Mouse (Mus musculus) neural tube, embryonic 14.5 days (tissue): ENCODE data around the gene Wnt11. TPM values are rescaled to one million over a fixed set of nuclear protein-coding genes. Genes with fewer than 3 reads are reported as not detected.

Experiments
- ATAC-seq: fragments of 200-750 bp; cut with Nextera tagmentation; 2 replicates; pipeline ENCODE4 v1.8.0; 2017; ENCODE audit warnings: low read depth, mild to moderate bottlenecking, moderate TSS enrichment, moderate library complexity
- H3K27ac ChIP-seq: fragments of 300-500 bp; sonication (generic); 2 replicates; pipeline ENCODE4 v1.5.1; 2014; ENCODE audit warnings: low read depth, mild to moderate bottlenecking, control low read depth, low read length, moderate library complexity, mixed read lengths
- H3K27me3 ChIP-seq: fragments of 300-500 bp; sonication (generic); 2 replicates; pipeline ENCODE4 v1.6.1; 2014; ENCODE audit warnings: low read length; ENCODE audit not compliant: control insufficient read depth, insufficient read depth
- H3K36me3 ChIP-seq: fragments of 300-500 bp; sonication (generic); 2 replicates; pipeline ENCODE4 v1.6.1; 2014; ENCODE audit warnings: low read length, mixed read lengths; ENCODE audit not compliant: control insufficient read depth, insufficient read depth
- H3K4me1 ChIP-seq: fragments of 300-500 bp; sonication (generic); 2 replicates; pipeline ENCODE4 v1.6.1; 2014; ENCODE audit warnings: low read length; ENCODE audit not compliant: control insufficient read depth, insufficient read depth
- H3K4me2 ChIP-seq: fragments of 300-500 bp; sonication (generic); 2 replicates; pipeline ENCODE4 v1.6.1; 2014; ENCODE audit warnings: mild to moderate bottlenecking, low read depth, low read length, control low read depth
- H3K4me3 ChIP-seq: fragments of 300-500 bp; sonication (generic); 2 replicates; pipeline ENCODE4 v1.5.1; 2014; ENCODE audit warnings: low read depth, low read length, control low read depth, mixed read lengths
- H3K9ac ChIP-seq: fragments of 300-500 bp; sonication (generic); replicated peaks from 2 replicates; pipeline ENCODE4 v1.6.1; 2014; ENCODE audit warnings: low read depth, mild to moderate bottlenecking, control low read depth, low read length, mixed read lengths
- H3K9me3 ChIP-seq: fragments of 300-500 bp; sonication (generic); 2 replicates; pipeline ENCODE4 v1.6.1; 2016; ENCODE audit warnings: low read length; ENCODE audit not compliant: control insufficient read depth
- WGBS: fragments of 180-500 bp; shearing (Covaris S2); extraction: QIAGEN DNeasy Blood & Tissue Kit; methylation state at CpG from one replicate; pipeline ENCODE4 v1.1.7; 2014; 5-methylcytosine and 5-hydroxymethylcytosine counted together
- polyA plus RNA-seq: library from polyadenylated mRNA; unstranded; fragments of >200 nt; fragmentation: Nextera tagmentation; extraction: Ambion mirVana; gene quantifications from 2 replicates; pipeline ENCODE4 v1.2.1, GENCODE M21; 2014

Gene Wnt11
- polyA plus RNA-seq, 1 experiment from 2014 or later: 1.0 TPM

DNA sequence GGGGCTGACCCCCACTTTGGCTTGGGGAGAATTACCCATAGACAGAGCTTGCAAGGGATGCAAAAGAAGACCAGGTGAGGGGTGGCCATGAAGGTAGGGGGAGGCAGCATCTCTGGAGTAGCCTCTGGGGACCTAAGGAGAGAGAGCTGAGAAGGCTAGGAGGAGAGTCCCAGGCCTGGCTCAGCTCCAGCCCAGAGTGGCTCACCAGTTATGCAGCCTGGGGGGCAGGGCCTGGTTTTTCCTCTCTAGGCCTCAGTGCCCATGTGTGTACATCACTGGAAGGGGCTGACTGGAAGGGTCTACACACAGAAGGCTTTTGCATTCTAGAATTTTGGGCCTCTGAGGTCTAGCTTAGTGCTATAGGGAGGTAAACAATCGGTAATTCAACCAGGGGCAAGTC lies 14.4 kb upstream of the Wnt11 start:
- no peak for ATAC-seq
- H3K27ac ChIP-seq: no peak overlapping the region
- WGBS: 100% methylated on average over 1 of the region's 1 CpGs
- no peaks in the 10 kb centered on the region for H3K36me3 ChIP-seq
- H3K4me2 ChIP-seq: no peak overlapping the region
- no peak overlapping the region for H3K9ac ChIP-seq
- H3K9me3 ChIP-seq: no peaks in the 10 kb centered on the region
- H3K4me3 ChIP-seq: no peak overlapping the region
- H3K27me3 ChIP-seq: no peaks in the 10 kb centered on the region; the same call in 1 of the 2 replicates
- peaks cover 6% of the 10 kb centered on the region for H3K4me1 ChIP-seq

DNA sequence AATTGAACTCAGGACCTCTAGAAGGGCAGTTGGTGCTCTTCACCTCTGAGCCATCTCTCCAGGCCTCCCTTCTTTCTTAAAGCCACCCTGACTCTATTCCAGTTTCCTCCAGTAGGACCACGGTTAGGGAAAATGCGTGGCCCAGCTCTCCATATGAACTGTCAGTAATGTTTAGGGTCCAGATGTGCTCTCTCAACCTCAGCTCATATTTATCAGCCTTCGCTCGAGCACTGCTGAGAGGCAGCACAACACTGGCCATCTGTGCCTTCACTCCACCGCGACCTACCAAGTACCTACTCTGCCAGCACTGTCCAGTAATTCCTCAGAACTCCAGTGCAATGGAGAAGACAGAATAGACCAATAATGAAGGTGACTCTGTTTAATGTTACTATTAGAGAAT lies 12.0 kb upstream of the Wnt11 start:
- WGBS: 84% methylated on average over 6 of the region's 6 CpGs
- no peaks in the 10 kb centered on the region for H3K9me3 ChIP-seq

GRCm38 (mm10) chr7:98823896-98824822 lies 10.8 kb upstream of the Wnt11 start:
- Histone ChIP-seq H3K4me2 (no peak overlapping the region), H3K4me3 (no peak overlapping the region), H3K4me1 (no peaks in the 10 kb centered on the region), H3K9me3 (no peaks in the 10 kb centered on the region), H3K27me3 (no peaks in the 10 kb centered on the region; the same call in 1 of the 2 replicates), H3K27ac (no peak overlapping the region), H3K9ac (no peak overlapping the region), H3K36me3 (no peaks in the 10 kb centered on the region)
- no peak for ATAC-seq
- WGBS: 69% methylated on average over 15 of the region's 15 CpGs

More for the DNA sequence above, 12.0 kb upstream of the Wnt11 start:
- Histone ChIP-seq H3K27me3 (no peaks in the 10 kb centered on the region; the same call in 1 of the 2 replicates), H3K4me3 (no peak overlapping the region), H3K4me1 (no peaks in the 10 kb centered on the region), H3K27ac (no peak overlapping the region), H3K4me2 (no peak overlapping the region), H3K36me3 (no peaks in the 10 kb centered on the region), H3K9ac (no peak overlapping the region)
- no peak for ATAC-seq

- Histone ChIP-seq H3K9me3 (no peaks in the 10 kb centered on the region), H3K27ac (no peak overlapping the region), H3K36me3 (no peaks in the 10 kb centered on the region), H3K4me1 (no peaks in the 10 kb centered on the region), H3K4me3 (no peak overlapping the region), H3K27me3 (peaks cover 2% of the 10 kb centered on the region), H3K9ac (no peak overlapping the region), H3K4me2 (no peak overlapping the region)
- 71% methylated on average over 3 of the region's 3 CpGs for whole genome bisulfite sequencing
- no peak for ATAC-seq
Measured at GRCm38 (mm10) chr7:98828052-98828451, 6.9 kb upstream of the Wnt11 start.

- Histone ChIP-seq H3K36me3 (no peaks in the 10 kb centered on the region), H3K9me3 (no peaks in the 10 kb centered on the region), H3K4me2 (no peak overlapping the region), H3K9ac (no peak overlapping the region), H3K27ac (no peak overlapping the region), H3K4me3 (no peak overlapping the region), H3K4me1 (no peaks in the 10 kb centered on the region), H3K27me3 (peaks cover 8% of the 10 kb centered on the region)
- ATAC-seq: peak; percentile 44; the same call in 1 of the 2 replicates
- WGBS: 34% methylated on average over 7 of the region's 7 CpGs
Measured at GRCm38 (mm10) chr7:98828876-98829275, 6.0 kb upstream of the Wnt11 start.

DNA sequence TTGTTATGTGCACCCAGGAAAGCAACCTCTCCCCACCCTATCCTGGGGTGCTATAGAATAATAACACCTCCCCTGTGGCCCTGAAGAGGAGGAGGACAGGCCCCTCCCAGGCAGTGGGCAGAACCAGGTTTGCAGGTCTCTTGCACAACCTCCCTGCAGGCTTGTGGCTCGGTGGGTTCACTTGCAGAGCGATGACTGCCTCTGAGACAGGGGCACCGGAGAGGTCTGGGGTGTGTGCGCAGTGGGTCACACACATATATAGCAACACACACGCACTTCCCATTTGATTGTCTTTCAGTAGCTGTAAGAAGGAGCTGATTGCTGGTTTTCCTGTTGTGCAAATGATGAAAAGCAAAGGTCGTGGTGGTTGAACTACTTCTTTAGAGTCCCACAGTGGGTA lies 3.6 kb upstream of the Wnt11 start:
- no peak overlapping the region for H3K4me3 ChIP-seq
- WGBS: 73% methylated on average over 6 of the region's 6 CpGs
- H3K9ac ChIP-seq: no peak overlapping the region
- no peak overlapping the region for H3K4me2 ChIP-seq
- peaks cover 22% of the 10 kb centered on the region for H3K27me3 ChIP-seq
- no peak for ATAC-seq
- H3K36me3 ChIP-seq: no peaks in the 10 kb centered on the region
- no peak overlapping the region for H3K27ac ChIP-seq
- peaks cover 12% of the 10 kb centered on the region for H3K4me1 ChIP-seq
- H3K9me3 ChIP-seq: no peaks in the 10 kb centered on the region

DNA sequence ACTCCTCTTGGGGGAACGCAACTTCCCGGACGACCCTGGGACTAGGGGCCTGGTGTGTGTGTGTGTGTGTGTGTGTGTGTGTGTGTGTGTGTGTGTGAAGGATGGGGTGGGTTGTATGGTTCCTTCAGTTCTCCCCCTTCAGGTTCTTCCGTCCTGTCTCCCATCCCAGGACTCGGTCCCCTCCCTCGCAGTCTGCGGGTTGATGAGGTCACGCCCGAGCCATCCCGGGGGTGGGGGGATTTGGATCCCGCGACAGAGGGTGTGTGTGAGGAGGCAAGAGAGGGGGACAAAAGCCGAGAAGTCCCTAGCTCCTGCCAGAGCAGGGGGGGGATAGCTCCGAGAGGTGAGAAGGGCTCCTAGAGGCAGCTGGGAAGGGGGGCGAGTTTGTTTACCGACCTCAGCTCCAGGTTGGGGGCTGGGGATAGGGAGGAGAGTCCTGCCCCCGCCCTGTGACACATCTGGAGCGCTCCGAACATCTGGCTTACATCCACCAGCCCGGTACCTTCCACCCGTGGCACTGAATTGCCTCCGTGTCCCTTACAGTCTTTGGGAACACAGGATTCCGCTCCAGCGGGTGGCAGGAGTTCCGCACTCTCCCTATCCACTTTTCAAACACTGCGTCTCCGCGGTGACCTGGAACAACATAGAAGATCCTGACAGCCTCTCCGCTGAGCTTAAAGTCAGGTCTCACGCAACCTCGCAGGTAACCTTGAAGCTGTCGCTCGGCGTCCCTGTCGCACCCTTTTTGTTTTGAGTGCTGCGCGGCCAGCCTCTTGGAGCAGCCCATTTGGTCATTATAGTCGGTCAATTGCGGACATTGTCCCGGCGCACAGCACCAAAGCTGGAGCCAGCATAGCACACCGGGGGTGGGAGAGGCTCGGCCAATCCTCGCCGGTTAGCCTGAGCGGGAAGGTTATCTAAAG lies 868 bp downstream of the Wnt11 start:
- Histone ChIP-seq H3K4me1 (peaks cover 16% of the 10 kb centered on the region), H3K4me3 (peak overlapping the region; percentile 43), H3K4me2 (peak overlapping the region; percentile 95), H3K27me3 (peaks cover 49% of the 10 kb centered on the region), H3K9ac (0 out of 2 replicates have a peak overlapping the region, but pooled peaks have one; percentile 42), H3K9me3 (no peaks in the 10 kb centered on the region), H3K27ac (no peak overlapping the region), H3K36me3 (no peaks in the 10 kb centered on the region)
- under 1% methylated on average over 40 of the region's 46 CpGs for WGBS
- ATAC-seq: no peak

DNA sequence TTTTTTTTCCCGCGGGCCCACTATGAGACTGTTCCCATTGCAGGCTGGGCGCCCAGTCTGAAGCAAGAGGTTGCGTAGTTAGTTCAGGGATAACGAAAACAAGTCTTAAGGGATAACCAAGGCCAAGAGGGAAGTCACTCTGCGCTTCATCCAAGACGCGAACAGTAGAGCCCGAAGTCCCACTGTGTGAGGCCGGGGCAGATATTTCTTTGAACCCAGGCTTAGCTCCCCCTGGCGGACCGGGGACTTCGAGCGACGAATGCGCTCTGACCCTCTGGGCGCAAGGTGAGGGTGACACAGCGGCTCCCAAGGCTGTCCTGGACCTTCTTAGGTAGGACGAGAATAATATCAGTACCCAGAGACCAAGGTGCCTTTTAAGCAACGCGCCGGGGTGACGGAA lies 1.7 kb downstream of the Wnt11 start:
- WGBS: under 1% methylated on average over 23 of the region's 23 CpGs
- Histone ChIP-seq H3K9ac (no peak overlapping the region), H3K4me1 (peaks cover 16% of the 10 kb centered on the region), H3K4me3 (no peak overlapping the region), H3K36me3 (no peaks in the 10 kb centered on the region), H3K27me3 (peaks cover 57% of the 10 kb centered on the region), H3K27ac (no peak overlapping the region), H3K9me3 (no peaks in the 10 kb centered on the region), H3K4me2 (peak overlapping the region; percentile 95; the same call in 1 of the 2 replicates)
- ATAC-seq: no peak
